Mouse (Mus musculus) 416B (cell line): Measurements from ENCODE around the gene Lrrc4b.

Experiments
- DNase-seq: peaks from one replicate; pipeline ENCODE4 v3.0.0; 2011; ENCODE audit warnings: low read depth

Gene Lrrc4b

DNA sequence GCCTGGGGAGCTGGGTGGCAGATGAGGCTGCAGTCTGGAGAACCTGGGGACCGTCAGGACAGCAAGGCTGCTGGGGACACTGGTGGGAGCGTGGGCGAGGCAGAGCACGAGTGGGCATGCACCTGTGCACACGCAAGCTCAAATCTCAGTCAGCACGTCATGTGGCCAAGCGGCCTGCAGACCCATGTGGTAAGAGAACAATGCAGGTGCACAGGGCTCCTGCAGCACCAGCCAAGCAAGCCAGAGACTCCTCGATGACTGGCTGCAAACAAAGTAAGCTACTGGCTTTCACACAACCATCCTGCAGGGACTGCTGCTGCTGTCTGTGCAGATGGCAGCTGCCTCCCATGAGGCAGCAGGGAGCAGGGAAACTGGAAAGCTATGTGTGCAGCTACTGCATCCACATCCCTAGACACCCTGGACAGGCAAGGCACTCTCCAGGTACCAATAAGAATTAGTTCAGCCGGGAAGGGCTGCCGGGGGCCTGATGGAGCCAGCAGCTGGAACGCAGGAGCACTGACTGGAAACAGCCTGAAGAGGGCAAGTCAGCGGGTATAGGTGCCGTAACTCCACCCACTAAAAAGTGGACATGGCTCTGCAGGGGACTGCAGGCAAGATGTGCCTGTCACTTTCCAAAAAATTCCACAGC lies 58.2 kb downstream of the Lrrc4b start:
- DNase-seq = no peak

DNA sequence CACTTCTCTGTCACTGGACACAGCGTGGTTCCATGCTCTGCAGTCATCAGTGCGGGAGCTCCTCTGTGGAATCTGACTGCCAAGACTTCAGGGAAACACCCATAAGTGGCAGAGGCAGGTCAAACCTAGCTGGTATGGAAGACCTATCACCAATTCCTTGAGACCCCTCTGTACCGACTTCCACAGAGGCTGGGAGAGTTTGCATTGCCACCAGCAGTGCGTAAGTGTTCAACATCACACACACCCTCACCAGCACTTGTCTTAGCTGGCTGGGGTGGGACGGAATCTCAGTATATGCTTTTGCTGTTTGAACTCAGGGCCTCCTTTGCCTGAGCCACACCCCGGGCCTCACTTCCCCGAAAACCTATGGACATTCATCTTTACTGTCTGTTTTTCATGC lies 59.1 kb downstream of the Lrrc4b start:
- DNase-seq = no peak

DNA sequence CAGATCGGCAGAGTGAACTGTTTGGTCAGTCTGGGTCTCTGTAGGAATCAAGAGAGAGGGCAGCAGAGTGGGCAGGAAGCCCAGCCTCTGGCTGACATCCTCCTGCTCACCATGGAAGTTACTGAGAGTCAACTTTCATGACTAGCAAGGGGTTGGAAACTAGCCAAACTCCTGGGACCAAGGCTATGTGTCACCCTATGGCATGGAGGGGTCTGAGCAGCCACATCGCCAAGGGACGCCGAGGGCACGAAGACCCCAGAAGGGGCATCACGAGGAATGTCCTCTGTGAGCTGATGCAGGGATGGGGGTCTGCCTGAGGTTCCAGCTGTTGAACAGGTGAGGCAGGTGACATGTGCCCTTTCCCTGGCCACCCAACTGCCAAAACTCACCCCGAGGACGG lies 59.7 kb downstream of the Lrrc4b start:
- peak; percentile 23 for DNase-seq

DNA sequence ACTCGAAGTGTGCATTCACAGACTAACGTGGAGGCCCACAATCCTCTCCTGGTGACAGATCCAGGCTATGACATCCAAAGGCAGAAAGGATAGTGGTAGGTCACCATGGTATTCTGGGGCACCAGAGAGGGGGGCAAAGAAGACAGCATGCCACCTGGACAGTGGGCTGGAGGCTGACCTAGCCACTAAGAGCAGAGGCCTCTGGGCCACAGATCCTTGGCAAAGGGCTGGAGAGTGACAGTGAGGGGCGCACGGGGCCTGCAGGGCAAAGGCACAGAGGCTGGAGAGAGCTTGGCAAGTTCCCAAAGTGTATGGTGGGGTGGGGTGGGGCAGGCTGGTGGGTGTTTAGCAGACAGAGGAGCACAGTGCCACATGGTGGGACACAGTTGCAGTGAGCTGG lies 61.5 kb downstream of the Lrrc4b start:
- no peak for DNase-seq

DNA sequence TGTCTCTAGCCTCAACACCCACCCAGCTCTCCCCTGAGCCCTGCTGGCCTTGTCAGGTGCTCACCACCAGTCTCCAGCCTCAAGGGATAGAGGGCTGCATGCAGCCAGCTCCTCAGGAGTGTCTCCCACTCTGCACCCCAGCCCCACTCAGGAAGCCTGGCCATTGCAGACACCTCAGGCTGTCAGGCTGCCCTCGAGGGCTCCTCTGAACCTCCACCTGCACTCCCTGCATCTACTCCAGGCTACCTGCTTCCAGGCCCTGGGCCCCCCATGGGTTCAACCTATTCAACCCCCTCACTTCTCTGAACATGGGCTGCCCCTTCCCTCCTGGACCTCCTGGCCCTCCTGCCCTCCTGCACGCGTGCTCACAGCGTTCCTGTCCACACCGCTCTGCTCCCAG lies 62.6 kb downstream of the Lrrc4b start:
- DNase-seq = no peak

DNA sequence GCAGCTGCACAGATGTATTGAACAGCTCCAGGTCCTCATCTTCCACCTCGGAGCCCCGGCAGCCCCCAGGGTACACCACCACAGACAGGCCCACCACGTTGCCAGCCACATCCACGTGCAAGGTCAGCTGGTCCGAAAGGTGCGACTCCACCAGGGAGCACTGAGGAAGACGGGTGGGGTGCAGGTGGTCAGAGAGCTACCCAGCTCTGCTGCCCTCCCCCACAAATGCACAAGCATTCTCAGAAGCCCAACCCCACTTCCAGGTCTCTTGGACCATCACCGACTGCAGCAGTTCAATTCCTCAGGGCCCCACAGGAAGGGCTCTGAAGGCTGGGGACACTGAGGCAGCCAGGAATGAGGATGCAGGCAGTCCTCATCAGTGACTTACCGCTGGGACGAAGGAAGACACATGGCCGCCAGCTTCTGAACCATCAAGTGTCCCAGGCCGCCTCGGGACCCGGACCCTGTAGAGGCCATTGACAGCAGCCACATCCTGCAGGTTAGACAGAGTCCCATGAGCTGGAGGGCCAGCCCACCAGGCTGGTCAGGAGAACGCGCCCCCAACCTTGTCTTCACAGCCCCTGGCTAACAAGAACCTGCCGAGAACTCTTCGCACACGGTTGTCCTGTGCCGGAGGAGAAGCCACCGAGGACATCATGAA lies 63.5 kb downstream of the Lrrc4b start:
- no peak for DNase-seq

DNA sequence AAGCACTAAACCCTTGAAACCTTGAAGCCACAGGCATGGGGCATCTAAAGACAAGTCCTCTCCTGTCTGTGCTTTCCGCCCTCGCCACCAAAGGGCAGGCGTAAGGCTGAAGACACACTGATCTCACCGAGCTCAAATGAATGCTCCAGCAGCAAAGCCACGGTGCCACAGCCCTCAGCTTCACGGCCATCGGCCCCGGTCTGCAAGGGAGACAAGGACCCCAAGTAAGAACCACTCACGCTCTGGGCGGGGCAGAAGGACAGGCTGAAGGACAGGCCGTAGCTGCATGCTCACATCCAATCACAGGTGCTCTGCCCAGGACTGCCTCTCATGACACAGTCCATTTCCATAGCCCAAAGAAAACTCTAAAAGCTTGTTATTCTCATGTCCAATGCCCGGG lies 65.9 kb downstream of the Lrrc4b start:
- no peak for DNase-seq

DNA sequence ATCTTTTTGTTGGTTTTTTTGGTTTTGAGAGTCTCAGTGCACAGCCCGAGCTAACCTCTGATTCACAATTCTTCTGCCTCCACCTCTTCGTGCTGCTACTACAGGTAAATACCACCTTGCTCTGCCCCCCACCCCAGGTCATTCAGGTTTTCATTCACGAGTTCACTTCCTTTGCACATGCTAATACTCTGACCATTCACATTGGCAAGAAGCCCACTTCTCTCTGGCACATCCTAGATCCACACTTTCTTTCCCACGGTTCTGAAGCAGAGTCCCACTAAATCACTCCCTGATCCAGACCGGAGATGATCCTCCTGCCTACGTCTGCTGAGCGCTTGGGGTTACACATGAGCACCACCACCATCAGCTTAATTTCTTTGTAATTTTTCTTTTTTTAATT lies 66.3 kb downstream of the Lrrc4b start:
- DNase-seq = no peak

DNA sequence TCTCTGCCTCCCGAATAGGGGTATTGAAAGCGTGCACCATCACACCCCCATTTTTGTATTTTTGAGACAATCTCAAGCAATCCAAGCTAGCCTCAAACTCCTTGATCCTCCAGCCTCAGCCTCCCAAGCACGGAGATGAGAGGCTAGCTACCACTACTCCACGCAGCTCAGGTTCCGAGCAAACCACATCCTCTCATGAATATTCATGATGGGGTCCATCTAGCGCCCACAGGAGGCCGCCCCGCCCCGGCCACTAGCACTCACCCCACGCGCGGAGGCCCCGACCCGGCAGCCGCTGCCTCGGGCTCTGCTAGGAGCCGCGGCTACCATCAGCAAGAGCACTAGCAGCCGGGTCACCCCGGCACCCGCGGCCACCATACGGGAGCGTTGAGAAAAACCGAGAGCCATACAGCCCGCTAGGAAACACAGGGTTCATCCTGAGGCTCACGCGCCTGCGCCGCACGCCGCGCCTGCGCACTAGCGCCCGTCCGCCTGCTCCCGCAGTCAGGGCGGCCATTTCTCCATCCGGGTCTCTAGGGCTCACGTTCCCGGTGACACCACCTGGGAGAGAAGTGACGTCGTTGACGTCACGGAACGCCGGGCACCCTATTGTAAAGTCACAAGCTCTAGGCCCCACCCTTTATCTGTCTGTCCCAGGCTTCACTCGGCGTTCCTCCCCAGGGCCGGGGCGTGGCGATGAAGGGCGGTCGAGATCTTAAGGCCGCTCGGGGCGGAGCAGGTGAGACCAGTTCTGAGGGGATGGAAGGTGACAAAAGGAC lies 67.4 kb downstream of the Lrrc4b start, which contains the start of the genes Emc10 and Fam71e1:
TSS of gene Emc10 (minus strand) at position 538 of the 779 bp plus-strand sequence.
TSS of gene Fam71e1 (plus strand) at position 590 of the 779 bp plus-strand sequence.
- DNase-seq = peak; percentile 99

DNA sequence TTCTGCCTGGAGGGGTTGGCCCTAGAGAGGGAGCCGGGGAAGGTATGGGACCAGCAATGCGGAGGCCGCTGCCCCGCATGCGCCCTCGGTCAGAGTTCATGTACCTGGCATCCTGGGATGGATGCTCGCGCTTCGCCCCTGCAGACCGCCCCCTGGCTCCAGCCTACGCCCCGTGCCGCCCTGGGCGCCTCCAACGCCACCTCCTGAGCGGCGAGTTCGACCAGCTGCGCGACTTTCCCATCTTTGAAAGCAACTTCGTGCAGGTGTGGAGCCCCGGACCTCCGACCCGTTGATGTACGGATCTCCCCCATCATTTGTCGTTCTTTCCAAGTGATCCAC lies 67.9 kb downstream of the Lrrc4b start:
- no peak for DNase-seq

DNA sequence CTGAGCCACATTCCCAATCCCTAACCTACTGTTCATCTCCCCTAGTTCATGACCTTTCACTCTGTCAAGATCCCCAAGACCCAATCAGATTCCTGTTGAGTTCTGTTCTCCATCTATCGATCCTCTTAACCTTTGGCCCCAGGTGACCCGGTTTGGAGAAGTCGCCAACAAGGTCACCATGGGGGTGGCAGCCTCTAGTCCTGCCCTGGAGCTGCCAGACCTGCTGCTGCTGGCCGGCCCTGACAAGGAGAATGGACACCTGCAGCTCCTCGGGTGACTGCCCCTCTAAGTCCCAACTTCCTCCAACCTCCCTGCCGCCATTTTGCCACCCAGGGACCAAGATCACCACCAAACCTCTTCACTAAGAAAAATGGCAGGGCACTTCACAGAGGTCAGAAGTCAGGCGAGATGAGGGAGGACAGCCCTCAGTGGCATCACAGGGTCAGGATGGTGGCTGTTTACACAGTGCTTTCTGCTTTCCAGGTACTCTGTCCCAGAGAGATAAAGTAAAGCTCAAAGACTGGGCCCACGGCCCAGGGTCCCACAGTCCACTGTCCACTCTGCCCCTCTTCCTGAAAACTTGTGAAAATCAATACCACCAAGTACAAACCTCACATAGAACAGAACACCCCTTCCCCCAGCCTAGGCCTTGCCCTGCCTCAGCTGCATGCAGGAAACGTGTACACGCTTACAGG lies 68.7 kb downstream of the Lrrc4b start:
- DNase-seq = no peak

DNA sequence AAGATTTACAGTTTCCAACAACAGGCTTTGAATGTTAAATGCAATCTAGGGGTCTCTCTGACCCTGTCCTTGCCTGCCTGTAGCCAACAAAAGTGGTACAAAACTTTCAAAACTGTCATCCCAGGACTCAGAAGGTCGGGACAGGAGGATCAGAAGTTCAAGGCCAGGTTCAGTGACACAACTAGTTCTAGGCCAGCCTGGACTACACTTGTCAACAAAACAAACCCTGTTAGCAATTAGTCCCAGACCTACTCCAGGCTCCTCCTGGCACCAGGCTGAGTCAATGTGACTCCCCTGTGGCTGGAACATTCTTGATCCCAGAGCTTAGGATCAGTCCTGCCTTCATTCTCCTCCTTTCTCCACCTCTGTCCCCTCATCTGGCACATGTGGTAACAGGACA lies 70.1 kb downstream of the Lrrc4b start:
- no peak for DNase-seq

DNA sequence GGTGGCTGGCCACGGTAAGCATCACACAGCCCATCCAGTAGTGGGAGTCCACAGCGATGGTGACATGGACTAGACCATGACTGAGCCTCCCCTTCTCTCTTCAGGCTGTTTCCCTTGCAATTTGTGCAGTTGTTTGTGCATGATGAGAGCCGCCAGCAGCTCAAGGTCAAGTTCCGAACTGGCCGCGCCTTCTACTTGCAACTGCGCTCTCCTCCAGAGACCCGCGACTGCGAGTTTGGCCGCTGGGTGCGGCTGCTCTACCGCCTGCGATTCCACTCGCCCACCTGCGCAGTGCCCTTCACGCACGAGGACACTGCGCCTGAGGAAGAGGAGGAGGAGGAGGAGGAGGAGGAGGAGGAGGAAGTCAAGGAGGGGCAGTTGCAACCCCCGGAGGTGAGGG lies 71.2 kb downstream of the Lrrc4b start:
- no peak for DNase-seq

DNA sequence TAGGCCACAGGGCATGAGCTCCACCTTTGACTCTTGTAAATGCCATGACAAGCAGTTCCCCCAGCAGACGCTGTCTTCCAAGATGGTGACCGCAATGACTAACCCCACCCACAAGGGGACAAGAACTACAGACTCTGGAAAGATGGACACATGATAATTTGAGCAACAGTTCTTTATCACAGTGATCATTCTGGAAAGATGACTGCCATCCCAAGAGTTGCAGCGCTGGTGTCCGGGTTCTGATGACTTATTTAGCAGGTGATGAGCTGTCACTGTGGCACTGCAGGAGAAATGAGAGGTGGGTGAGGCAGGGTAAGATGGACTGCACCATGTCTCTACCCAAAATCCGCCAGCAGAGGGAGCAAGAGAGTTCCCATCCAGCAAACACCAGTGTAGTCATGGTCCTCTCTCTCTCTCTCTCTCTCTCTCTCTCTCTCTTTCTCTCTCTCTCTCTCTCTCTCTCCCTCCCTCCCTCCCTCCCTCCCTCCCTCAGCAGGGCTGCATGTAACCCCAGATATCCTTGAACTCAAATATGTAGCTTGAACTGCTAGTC lies 72.8 kb downstream of the Lrrc4b start:
- peak; percentile 81 for DNase-seq

DNA sequence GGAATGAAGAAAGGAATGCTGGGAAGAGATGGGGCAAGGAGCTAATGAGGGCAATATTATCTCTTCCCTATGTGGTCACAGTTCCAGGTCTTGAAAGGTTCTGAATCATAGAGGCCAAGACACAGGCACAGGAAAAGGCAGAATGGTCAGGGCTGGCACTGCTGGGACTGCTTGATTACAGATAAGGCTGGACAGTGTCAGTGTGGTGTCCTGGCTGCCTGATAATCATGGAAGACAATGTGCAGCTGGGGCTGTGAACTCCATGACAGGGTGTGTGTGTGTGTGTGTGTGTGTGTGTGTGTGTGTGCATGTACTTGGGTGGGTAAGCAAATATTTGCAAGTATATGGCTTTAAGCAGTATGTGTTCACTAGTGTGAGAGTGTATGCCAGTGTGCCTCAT lies 78.7 kb downstream of the Lrrc4b start:
- peak; percentile 71 for DNase-seq
